Mouse (Mus musculus): ENCODE measurements around the gene Lcn3. TPM values are rescaled to one million over a fixed set of nuclear protein-coding genes. Genes with fewer than 3 reads are reported as not detected.
A peak's percentile ranks its signal among the peaks of the same experiment; 100 is the strongest.

Lcn3 gene
- polyA plus RNA-seq, 1 experiment from 2014 or later: not detected

GRCm38 (mm10) chr2:25774640-25775039 lies 9.3 kb downstream of the Lcn3 start:
- Histone ChIP-seq H3K27ac (replicated peaks; ENCODE audit: low read depth, low read length) (no peak overlapping the region), H3K27me3 (replicated peaks; ENCODE audit: control insufficient read depth, insufficient read depth, low read length) (no peaks in the 10 kb centered on the region), H3K4me3 (ENCODE audit: low read depth, low read length) (no peak overlapping the region), H3K9ac (ENCODE audit: low read depth, low read length) (no peak overlapping the region), H3K4me2 (ENCODE audit: low read depth, low read length) (no peak overlapping the region), H3K4me1 (ENCODE audit: control insufficient read depth, insufficient read depth, low read length) (no peaks in the 10 kb centered on the region), H3K9me3 (ENCODE audit: control insufficient read depth, low read length) (no peaks in the 10 kb centered on the region), H3K36me3 (ENCODE audit: control insufficient read depth, insufficient read depth, low read length) (no peaks in the 10 kb centered on the region)
- no peak for ATAC-seq (ENCODE audit: low read depth)
- 80% methylated on average over 2 of the region's 2 CpGs for WGBS
- DNase-seq (ENCODE audit: low spot score): no peak

- ATAC-seq (ENCODE audit: low read depth) (no peak), DNase-seq (ENCODE audit: low spot score) (no peak)
- H3K27ac ChIP-seq (replicated peaks; ENCODE audit: low read depth, low read length): no peak overlapping the region
- no peaks in the 10 kb centered on the region for H3K9me3 ChIP-seq (ENCODE audit: control insufficient read depth, low read length)
- WGBS: 80% methylated on average over 3 of the region's 3 CpGs
- no peak overlapping the region for H3K4me3 ChIP-seq (ENCODE audit: low read depth, low read length)
- no peak overlapping the region for H3K4me2 ChIP-seq (ENCODE audit: low read depth, low read length)
- no peaks in the 10 kb centered on the region for H3K36me3 ChIP-seq (ENCODE audit: control insufficient read depth, insufficient read depth, low read length)
- H3K4me1 ChIP-seq (ENCODE audit: control insufficient read depth, insufficient read depth, low read length): no peaks in the 10 kb centered on the region
- no peaks in the 10 kb centered on the region for H3K27me3 ChIP-seq (replicated peaks; ENCODE audit: control insufficient read depth, insufficient read depth, low read length)
- no peak overlapping the region for H3K9ac ChIP-seq (ENCODE audit: low read depth, low read length)
Measured at GRCm38 (mm10) chr2:25775991-25776390, 10.6 kb downstream of the Lcn3 start.

GRCm38 (mm10) chr2:25776717-25777116 lies 11.3 kb downstream of the Lcn3 start, which contains the start of gene Lcn11:
TSS of gene Lcn11 (plus strand) at chr2:25777017.
- H3K4me1 ChIP-seq (ENCODE audit: control insufficient read depth, insufficient read depth, low read length): no peaks in the 10 kb centered on the region
- DNase-seq (ENCODE audit: low spot score): no peak
- H3K9me3 ChIP-seq (ENCODE audit: control insufficient read depth, low read length): no peaks in the 10 kb centered on the region
- H3K4me3 ChIP-seq (ENCODE audit: low read depth, low read length): no peak within 1 kb of the TSS
- no peak for ATAC-seq (ENCODE audit: low read depth)
- no peaks in the 10 kb centered on the region for H3K27me3 ChIP-seq (replicated peaks; ENCODE audit: control insufficient read depth, insufficient read depth, low read length)
- no peak within 1 kb of the TSS for H3K4me2 ChIP-seq (ENCODE audit: low read depth, low read length)
- H3K36me3 ChIP-seq (ENCODE audit: control insufficient read depth, insufficient read depth, low read length): no peaks in the 10 kb centered on the region
- H3K27ac ChIP-seq (replicated peaks; ENCODE audit: low read depth, low read length): no peak within 1 kb of the TSS
- no peak within 1 kb of the TSS for H3K9ac ChIP-seq (ENCODE audit: low read depth, low read length)
- WGBS: 91% methylated on average over 1 of the region's 1 CpGs

- H3K4me3 ChIP-seq (ENCODE audit: low read depth, low read length): no peak overlapping the region
- ATAC-seq (ENCODE audit: low read depth): no peak
- WGBS: 92% methylated on average over 9 of the region's 9 CpGs
- H3K27ac ChIP-seq (replicated peaks; ENCODE audit: low read depth, low read length): no peak overlapping the region
- H3K4me2 ChIP-seq (ENCODE audit: low read depth, low read length): no peak overlapping the region
- no peak overlapping the region for H3K9ac ChIP-seq (ENCODE audit: low read depth, low read length)
- H3K27me3 ChIP-seq (replicated peaks; ENCODE audit: control insufficient read depth, insufficient read depth, low read length): no peaks in the 10 kb centered on the region
- DNase-seq (ENCODE audit: low spot score): no peak
- H3K9me3 ChIP-seq (ENCODE audit: control insufficient read depth, low read length): no peaks in the 10 kb centered on the region
- no peaks in the 10 kb centered on the region for H3K4me1 ChIP-seq (ENCODE audit: control insufficient read depth, insufficient read depth, low read length)
- H3K36me3 ChIP-seq (ENCODE audit: control insufficient read depth, insufficient read depth, low read length): no peaks in the 10 kb centered on the region
Measured at GRCm38 (mm10) chr2:25779076-25779475, 13.7 kb downstream of the Lcn3 start.

GRCm38 (mm10) chr2:25780921-25781320 lies 15.6 kb downstream of the Lcn3 start:
- Histone ChIP-seq H3K27ac (replicated peaks; ENCODE audit: low read depth, low read length) (no peak overlapping the region), H3K9me3 (ENCODE audit: control insufficient read depth, low read length) (no peaks in the 10 kb centered on the region), H3K4me2 (ENCODE audit: low read depth, low read length) (no peak overlapping the region), H3K9ac (ENCODE audit: low read depth, low read length) (no peak overlapping the region), H3K36me3 (ENCODE audit: control insufficient read depth, insufficient read depth, low read length) (no peaks in the 10 kb centered on the region), H3K27me3 (replicated peaks; ENCODE audit: control insufficient read depth, insufficient read depth, low read length) (no peaks in the 10 kb centered on the region), H3K4me3 (ENCODE audit: low read depth, low read length) (no peak overlapping the region), H3K4me1 (ENCODE audit: control insufficient read depth, insufficient read depth, low read length) (no peaks in the 10 kb centered on the region)
- DNase-seq (ENCODE audit: low spot score) (no peak), ATAC-seq (ENCODE audit: low read depth) (no peak)
- WGBS: 73% methylated on average over 4 of the region's 4 CpGs

- Histone ChIP-seq H3K4me3 (ENCODE audit: low read depth, low read length) (no peak within 1 kb of the TSS), H3K4me2 (ENCODE audit: low read depth, low read length) (no peak within 1 kb of the TSS), H3K4me1 (ENCODE audit: control insufficient read depth, insufficient read depth, low read length) (no peaks in the 10 kb centered on the region), H3K9me3 (ENCODE audit: control insufficient read depth, low read length) (no peaks in the 10 kb centered on the region), H3K36me3 (ENCODE audit: control insufficient read depth, insufficient read depth, low read length) (no peaks in the 10 kb centered on the region), H3K27ac (replicated peaks; ENCODE audit: low read depth, low read length) (no peak within 1 kb of the TSS), H3K9ac (ENCODE audit: low read depth, low read length) (no peak within 1 kb of the TSS), H3K27me3 (replicated peaks; ENCODE audit: control insufficient read depth, insufficient read depth, low read length) (no peaks in the 10 kb centered on the region)
- DNase-seq (ENCODE audit: low spot score) (no peak), ATAC-seq (ENCODE audit: low read depth) (no peak)
- WGBS: 80% methylated on average over 3 of the region's 3 CpGs
Measured at GRCm38 (mm10) chr2:25781957-25782356, 16.6 kb downstream of the Lcn3 start, which contains the start of gene Gm13539. TSS of gene Gm13539 (plus strand) at chr2:25782257.

GRCm38 (mm10) chr2:25785573-25786322 lies 20.4 kb downstream of the Lcn3 start:
- Histone ChIP-seq H3K27me3 (replicated peaks; ENCODE audit: control insufficient read depth, insufficient read depth, low read length) (no peaks in the 10 kb centered on the region), H3K4me2 (ENCODE audit: low read depth, low read length) (no peak overlapping the region), H3K27ac (replicated peaks; ENCODE audit: low read depth, low read length) (no peak overlapping the region), H3K4me3 (ENCODE audit: low read depth, low read length) (no peak overlapping the region), H3K36me3 (ENCODE audit: control insufficient read depth, insufficient read depth, low read length) (no peaks in the 10 kb centered on the region), H3K9ac (ENCODE audit: low read depth, low read length) (no peak overlapping the region), H3K9me3 (ENCODE audit: control insufficient read depth, low read length) (no peaks in the 10 kb centered on the region), H3K4me1 (ENCODE audit: control insufficient read depth, insufficient read depth, low read length) (no peaks in the 10 kb centered on the region)
- ATAC-seq (ENCODE audit: low read depth): no peak
- WGBS: 56% methylated on average over 5 of the region's 5 CpGs
- DNase-seq (ENCODE audit: low spot score): peak; percentile 6

GRCm38 (mm10) chr2:25789092-25789491 lies 23.7 kb downstream of the Lcn3 start:
- Histone ChIP-seq H3K4me2 (ENCODE audit: low read depth, low read length) (no peak overlapping the region), H3K9ac (ENCODE audit: low read depth, low read length) (no peak overlapping the region), H3K27me3 (replicated peaks; ENCODE audit: control insufficient read depth, insufficient read depth, low read length) (no peaks in the 10 kb centered on the region), H3K4me3 (ENCODE audit: low read depth, low read length) (no peak overlapping the region), H3K36me3 (ENCODE audit: control insufficient read depth, insufficient read depth, low read length) (no peaks in the 10 kb centered on the region), H3K27ac (replicated peaks; ENCODE audit: low read depth, low read length) (no peak overlapping the region), H3K9me3 (ENCODE audit: control insufficient read depth, low read length) (no peaks in the 10 kb centered on the region), H3K4me1 (ENCODE audit: control insufficient read depth, insufficient read depth, low read length) (no peaks in the 10 kb centered on the region)
- WGBS: 84% methylated on average over 3 of the region's 3 CpGs
- DNase-seq (ENCODE audit: low spot score): no peak
- ATAC-seq (ENCODE audit: low read depth): no peak

GRCm38 (mm10) chr2:25797635-25798034 lies 32.3 kb downstream of the Lcn3 start:
- DNase-seq (ENCODE audit: low spot score): no peak
- no peak for ATAC-seq (ENCODE audit: low read depth)
- Histone ChIP-seq H3K4me2 (ENCODE audit: low read depth, low read length) (no peak overlapping the region), H3K9me3 (ENCODE audit: control insufficient read depth, low read length) (no peaks in the 10 kb centered on the region), H3K27ac (replicated peaks; ENCODE audit: low read depth, low read length) (no peak overlapping the region), H3K4me1 (ENCODE audit: control insufficient read depth, insufficient read depth, low read length) (no peaks in the 10 kb centered on the region), H3K4me3 (ENCODE audit: low read depth, low read length) (no peak overlapping the region), H3K27me3 (replicated peaks; ENCODE audit: control insufficient read depth, insufficient read depth, low read length) (no peaks in the 10 kb centered on the region), H3K36me3 (ENCODE audit: control insufficient read depth, insufficient read depth, low read length) (no peaks in the 10 kb centered on the region), H3K9ac (ENCODE audit: low read depth, low read length) (no peak overlapping the region)
- 49% methylated on average over 2 of the region's 2 CpGs for WGBS
